Mouse (Mus musculus) cerebellum, adult 9-11 months (tissue): ENCODE measurements around the gene Mettl16.
"Not testable (repeated sequence)": the region's sequence is repeated elsewhere in the genome, so short reads cannot be mapped to it uniquely, and the experiment has no call there.

ENCODE experiments used
- DNase-seq: peaks from one replicate; pipeline ENCODE4 v3.0.0; 2022

Mettl16 gene

GRCm38 (mm10) chr11:74792874-74793273, 22.2 kb downstream of the Mettl16 start:
- no peak for DNase-seq

- DNase-seq, result no peak
Observed at GRCm38 (mm10) chr11:74800658-74801057, 30.0 kb downstream of the Mettl16 start.

GRCm38 (mm10) chr11:74804081-74804627, 33.5 kb downstream of the Mettl16 start:
- no peak for DNase-seq

- DNase-seq, result no peak
Observed at GRCm38 (mm10) chr11:74807246-74807882, 36.7 kb downstream of the Mettl16 start.

GRCm38 (mm10) chr11:74808251-74808853, 37.7 kb downstream of the Mettl16 start:
- DNase-seq, result no peak

- no peak for DNase-seq
Observed at GRCm38 (mm10) chr11:74810134-74810533, 39.5 kb downstream of the Mettl16 start.

- not testable (repeated sequence) for DNase-seq
Observed at GRCm38 (mm10) chr11:74811027-74811426, 40.4 kb downstream of the Mettl16 start.

- no peak for DNase-seq
Observed at GRCm38 (mm10) chr11:74811538-74811937, 40.9 kb downstream of the Mettl16 start.

- no peak for DNase-seq
Observed at GRCm38 (mm10) chr11:74815795-74816194, 45.2 kb downstream of the Mettl16 start.

GRCm38 (mm10) chr11:74820921-74821320, 50.3 kb downstream of the Mettl16 start:
- DNase-seq, result no peak

GRCm38 (mm10) chr11:74821463-74821862, 50.8 kb downstream of the Mettl16 start:
- DNase-seq, result no peak

GRCm38 (mm10) chr11:74822746-74823440, 52.3 kb downstream of the Mettl16 start:
- no peak for DNase-seq

- DNase-seq, result peak; percentile 20
Observed at GRCm38 (mm10) chr11:74826151-74826550, 55.5 kb downstream of the Mettl16 start.

GRCm38 (mm10) chr11:74826702-74827101, 56.1 kb downstream of the Mettl16 start:
- DNase-seq, result no peak

- DNase-seq, result peak; percentile 34
Observed at GRCm38 (mm10) chr11:74827791-74828403, 57.3 kb downstream of the Mettl16 start.

- DNase-seq, result peak; percentile 42
Observed at GRCm38 (mm10) chr11:74828404-74828931, 57.8 kb downstream of the Mettl16 start.

- peak; percentile 59 for DNase-seq
Observed at GRCm38 (mm10) chr11:74828965-74829550, 58.4 kb downstream of the Mettl16 start.

GRCm38 (mm10) chr11:74829812-74830211, 59.2 kb downstream of the Mettl16 start:
- no peak for DNase-seq

GRCm38 (mm10) chr11:74830256-74831161, 59.9 kb downstream of the Mettl16 start, which contains the start of gene Mnt:
Gene Mnt, plus strand, starts transcription at chr11:74830920.
- peak; percentile 100 for DNase-seq

GRCm38 (mm10) chr11:74831191-74831605, 60.6 kb downstream of the Mettl16 start:
- DNase-seq, result peak; percentile 82
